Mouse (Mus musculus) fat pad, adult 2 months (tissue): ENCODE data around the gene Gm21860.
"Not testable (repeated sequence)": the region's sequence is repeated elsewhere in the genome, so short reads cannot be mapped to it uniquely, and the experiment has no call there.

Source experiments
- DNase-seq: peaks from one replicate; pipeline ENCODE4 v3.0.0-alpha.2; 2011; ENCODE audit warnings: low read depth, low spot score; ENCODE audit errors: extremely low read depth

Gene Gm21860

DNA sequence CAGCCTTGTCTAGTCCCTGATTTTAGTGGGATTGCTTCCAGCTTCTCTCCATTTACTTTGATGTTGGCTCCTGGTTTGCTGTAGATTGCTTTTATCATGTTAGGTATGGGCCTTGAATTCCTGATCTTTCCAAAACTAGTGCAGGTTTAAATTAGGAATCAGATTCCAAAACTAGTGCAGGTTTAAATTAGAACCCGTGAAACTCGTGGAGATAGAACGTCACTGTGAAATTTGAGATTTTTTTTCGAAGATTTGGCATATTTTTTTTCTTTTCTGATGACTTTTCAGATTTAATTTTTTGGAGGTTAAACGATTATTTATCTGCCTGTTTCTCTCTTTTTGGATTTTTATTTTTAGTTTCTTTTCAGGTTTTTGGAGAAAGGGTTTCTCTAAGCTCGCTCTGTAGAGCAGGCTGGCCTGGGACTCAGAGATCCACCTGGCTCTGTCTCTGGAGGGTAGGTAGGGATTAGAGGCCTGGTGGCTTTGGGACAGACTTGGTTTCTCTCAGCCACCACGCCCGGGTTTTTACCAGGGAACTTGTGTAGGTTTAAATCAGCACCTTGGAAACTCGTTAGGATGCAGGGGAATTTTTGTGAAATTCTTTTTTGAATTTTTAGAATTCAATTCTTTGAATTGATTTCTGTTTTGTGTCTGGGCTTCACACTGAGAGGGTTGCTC is 20.8 kb downstream of the Gm21860 start:
- DNase-seq = not testable (repeated sequence)

DNA sequence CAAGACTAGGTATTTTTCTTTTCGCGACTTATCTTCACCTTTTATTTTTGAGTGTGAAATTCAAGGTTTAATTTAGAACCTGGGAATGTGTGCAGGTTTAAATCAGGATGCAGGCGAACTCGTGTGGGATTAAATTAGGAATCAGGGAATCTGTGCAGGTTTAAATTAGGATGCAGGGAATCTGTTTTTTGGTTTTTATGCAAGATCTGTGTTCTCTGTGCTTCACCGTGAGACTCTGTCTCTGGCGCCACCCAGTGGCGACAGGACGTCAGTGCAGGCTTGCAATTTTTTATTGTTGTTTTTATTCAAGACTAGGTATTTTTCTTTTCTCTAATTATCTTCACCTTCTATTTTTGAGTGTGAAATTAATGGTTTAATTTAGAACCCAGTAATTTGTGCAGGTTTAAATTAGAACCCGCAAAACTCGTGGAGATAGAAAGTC is 22.5 kb downstream of the Gm21860 start:
- DNase-seq = not testable (repeated sequence)

DNA sequence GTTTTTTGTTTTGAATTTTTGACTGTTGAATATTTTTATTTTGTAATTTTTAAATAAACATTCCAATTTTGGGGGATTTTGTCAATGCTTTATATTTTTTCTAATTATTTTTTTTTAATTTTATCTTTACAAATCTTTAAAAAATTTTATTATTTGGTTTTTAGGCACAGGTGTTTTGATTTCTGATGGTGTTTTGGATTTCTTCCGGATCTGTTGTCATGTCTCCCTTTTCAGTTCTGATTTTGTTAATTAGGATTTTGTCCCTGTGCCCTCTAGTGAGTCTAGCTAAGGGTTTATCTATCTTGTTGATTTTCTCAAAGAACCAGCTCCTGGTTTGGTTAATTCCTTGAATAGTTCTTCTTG is 23.0 kb downstream of the Gm21860 start:
- not testable (repeated sequence) for DNase-seq

DNA sequence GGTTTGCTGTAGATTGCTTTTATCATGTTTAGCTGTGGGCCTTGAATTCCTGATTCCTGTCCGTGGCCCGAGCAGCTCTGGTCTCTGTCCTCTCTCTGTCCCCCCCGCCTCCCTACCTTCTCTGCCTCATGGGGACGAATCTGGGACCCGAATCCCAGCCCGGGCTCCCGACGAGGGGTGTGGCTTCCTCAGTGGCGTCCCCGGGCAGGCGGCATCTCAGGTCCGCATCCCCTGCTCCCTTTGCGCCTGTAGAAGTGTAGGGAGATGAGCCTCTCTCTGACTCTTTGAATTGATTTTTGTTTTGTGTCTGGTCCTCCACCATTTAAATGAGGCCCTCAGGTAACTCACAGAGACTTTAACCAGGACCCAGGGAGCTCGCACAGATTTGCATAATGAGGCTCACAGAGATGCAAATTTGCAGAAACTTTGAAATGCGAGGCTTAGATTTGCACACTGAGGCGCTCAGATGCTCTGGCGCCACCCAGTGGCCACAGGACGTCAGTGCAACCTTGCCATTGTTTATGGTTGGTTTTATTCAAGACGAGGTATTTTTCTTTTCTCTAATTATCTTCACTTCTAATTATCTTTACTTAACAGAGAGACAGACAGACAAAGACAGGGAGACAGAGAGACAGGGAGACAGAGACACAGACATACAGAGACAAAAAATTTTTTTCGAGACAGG is 23.6 kb downstream of the Gm21860 start:
- DNase-seq = not testable (repeated sequence)

DNA sequence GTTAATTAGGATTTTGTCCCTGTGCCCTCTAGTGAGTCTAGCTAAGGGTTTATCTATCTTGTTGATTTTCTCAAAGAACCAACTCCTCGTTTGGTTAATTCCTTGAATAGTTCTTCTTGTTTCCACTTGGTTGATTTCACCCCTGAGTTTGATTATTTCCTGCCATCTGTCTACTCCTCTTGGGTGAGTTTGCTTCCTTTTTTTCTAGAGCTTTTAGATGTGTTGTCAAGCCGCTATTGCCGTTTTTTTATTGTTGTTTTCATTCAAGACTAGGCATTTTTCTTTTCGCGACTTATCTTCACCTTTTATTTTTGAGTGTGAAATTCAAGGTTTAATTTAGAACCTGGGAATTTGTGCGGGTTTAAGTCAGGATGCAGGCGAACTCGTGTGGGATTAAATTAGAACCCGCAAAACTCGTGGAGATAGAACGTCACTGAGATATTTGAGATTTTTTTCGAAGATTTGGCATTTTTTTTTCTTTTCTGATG is 24.8 kb downstream of the Gm21860 start:
- not testable (repeated sequence) for DNase-seq

DNA sequence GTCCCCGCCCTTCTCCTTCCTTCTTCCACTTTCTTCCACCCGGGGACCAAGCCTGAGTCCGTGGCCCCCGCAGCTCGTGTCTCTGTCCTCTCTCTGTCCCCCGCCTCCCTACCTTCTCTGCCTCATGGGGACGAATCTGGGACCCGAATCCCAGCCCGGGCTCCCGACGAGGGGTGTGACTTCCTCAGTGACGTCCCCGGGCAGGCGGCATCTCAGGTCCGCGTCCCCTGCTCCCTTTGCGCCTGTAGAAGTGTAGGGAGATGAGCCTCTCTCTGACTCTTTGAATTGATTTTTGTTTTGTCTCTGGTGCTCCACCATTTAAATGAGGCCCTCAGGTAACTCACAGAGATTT is 25.7 kb downstream of the Gm21860 start:
- not testable (repeated sequence) for DNase-seq

DNA sequence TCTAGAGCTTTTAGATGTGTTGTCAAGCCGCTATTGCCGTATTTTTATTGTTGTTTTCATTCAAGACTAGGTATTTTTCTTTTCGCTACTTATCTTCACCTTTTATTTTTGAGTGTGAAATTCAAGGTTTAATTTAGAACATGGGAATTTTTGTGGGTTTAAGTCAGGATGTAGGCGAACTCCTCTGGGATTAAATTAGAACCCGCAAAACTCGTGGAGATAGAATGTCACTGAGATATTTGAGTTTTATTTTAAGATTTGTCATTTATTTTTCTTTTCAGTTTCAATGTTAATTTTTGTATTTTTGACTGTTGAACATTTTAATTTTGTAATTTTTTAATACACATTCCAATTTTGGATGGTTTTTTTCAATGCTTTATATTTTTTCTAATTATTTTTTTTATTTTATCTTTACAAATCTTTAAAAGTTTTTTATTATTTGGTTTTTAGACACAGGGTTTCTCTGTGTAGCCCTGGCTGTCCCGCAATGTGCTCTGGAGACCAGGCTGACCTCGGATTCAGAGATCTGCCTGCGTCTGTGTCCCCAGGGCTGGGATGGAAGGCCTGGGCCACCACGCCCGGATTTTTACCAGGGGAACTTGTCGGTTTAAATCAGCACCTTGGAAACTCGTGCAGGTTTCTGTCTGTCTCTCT is 26.2 kb downstream of the Gm21860 start:
- not testable (repeated sequence) for DNase-seq

DNA sequence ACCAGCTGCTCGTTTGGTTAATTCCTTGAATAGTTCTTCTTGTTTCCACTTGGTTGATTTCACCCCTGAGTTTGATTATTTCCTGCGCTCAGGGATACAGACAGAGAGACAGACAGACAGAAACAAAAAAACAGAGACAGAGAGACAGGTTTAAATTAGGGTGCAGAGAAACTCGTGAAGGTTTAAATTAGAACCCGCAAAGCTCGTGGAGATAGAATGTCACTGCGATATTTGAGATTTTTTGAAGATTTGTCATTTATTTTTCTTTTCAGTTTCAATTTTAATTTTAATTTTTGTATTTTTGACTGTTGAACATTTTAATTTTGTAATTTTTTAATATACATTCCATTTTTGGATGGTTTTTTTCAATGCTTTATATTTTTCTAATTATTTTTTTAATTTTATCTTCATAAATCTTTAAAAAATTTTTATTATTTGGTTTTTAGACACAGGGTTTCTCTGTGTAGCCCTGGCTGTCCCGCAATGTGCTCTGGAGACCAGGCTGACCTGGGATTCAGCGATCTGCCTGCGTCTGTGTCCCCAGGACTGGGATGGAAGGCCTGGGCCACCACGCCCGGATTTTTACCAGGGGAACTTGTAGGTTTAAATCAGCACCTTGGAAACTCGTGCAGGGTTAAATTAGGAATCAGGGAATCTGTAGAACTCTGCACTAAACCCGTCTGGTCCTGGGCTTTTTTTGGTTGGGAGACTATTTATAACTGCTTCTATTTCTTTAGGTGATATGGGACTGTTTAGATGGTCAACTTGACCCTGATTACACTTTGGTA is 27.3 kb downstream of the Gm21860 start:
- not testable (repeated sequence) for DNase-seq

DNA sequence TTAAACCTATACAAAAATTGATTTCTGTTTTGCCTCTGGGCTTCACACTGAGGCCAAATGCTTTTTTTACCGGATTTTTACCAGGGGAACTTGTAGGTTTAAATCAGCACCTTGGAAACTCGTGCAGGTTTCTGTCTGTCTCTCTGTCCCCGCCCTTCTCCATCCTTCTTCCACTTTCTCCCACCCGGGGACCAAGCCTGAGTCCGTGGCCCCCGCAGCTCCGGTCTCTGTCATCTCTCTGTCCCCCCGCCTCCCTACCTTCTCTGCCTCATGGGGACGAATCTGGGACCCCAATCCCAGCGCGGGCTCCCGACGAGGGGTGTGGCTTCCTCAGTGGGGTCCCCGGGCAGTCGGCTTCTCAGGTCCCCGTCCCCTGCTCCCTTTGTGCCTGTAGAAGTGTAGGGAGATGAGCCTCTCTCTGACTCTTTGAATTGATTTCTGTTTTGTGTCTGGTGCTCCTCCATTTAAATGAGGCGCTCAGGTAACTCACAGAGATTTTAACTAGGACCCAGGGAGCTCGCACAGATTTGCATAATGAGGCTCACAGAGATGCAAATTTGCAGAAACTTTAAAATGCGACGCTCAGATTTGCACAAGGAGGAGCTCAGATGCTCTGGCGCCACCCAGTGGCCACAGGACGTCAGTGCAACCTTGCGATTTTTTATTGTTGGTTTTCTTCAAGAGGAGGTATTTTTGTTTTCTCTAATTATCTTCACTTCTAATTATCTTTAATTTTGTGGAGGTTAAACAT is 28.7 kb downstream of the Gm21860 start:
- not testable (repeated sequence) for DNase-seq

DNA sequence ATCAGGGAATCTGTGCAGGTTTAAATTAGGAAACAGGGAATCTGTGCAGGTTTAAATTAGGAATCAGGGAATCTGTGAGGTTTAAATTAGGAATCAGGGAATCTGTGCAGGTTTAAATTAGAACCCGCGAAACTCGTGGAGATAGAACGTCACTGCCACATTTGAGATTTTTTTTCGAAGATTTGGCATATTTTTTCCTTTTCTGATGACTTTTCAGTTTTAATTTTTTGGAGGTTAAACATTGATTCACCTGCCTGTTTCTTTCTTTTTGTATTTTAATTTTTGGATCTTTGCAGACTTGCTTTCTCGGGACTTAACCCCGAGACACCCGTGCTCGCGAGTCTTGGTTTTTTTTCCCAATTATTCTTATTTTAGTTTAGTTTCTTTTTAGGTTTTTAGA is 29.5 kb downstream of the Gm21860 start:
- DNase-seq = not testable (repeated sequence)

DNA sequence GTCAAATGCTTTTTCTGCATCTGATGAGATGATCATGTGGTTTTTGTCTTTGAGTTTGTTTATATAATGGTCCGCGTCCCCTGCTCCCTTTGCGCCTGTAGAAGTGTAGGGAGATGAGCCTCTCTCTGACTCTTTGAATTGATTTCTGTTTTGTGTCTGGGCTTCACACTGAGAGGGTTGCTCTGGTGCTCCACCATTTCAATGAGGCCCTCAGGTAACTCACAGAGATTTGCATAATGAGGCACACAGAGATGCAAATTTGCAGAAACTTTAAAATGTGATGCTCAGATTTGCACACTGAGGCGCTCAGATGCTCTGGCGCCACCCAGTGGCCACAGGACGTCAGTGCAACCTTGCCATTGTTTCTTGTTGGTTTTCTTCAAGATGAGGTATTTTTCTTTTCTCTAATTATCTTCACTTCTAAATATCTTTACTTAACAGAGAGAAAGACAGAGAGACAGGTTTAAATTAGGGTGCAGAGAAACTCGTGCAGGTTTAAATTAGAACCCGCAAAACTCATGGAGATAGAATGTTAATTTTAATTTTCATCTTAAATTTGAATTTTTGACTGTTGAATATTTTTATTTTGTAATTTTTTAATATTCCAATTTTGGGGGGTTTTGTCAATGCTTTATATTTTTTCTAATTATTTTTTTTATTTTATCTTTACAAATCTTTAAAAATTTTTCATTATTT is 30.5 kb downstream of the Gm21860 start:
- not testable (repeated sequence) for DNase-seq

DNA sequence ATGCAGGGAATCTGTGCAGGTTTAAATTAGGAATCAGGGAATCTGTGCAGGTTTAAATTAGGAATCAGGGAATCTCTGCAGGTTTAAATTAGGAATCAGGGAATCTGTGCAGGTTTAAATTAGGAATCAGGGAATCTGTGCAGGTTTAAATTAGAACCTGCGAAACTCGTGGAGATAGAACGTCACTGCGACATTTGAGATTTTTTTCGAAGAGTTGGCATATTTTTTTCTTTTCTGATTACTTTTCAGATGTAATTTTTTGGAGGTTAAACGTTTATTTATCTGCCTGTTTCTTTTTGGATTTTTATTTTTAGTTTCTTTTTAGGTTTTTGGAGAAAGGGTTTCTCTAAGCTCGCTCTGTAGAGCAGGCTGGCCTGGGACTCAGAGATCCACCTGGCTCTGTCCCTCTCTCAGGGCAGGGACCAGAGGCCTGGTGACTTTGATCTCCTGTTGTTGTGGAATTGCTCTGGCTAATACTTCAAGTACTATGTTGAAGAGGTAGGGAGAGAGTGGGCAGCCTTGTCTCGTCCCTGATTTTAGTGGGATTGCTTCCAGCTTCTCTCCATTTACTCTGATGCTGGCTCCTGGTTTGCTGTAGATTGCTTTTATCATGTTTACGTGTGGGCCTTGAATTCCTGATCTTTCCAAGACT is 31.2 kb downstream of the Gm21860 start:
- DNase-seq = not testable (repeated sequence)

DNA sequence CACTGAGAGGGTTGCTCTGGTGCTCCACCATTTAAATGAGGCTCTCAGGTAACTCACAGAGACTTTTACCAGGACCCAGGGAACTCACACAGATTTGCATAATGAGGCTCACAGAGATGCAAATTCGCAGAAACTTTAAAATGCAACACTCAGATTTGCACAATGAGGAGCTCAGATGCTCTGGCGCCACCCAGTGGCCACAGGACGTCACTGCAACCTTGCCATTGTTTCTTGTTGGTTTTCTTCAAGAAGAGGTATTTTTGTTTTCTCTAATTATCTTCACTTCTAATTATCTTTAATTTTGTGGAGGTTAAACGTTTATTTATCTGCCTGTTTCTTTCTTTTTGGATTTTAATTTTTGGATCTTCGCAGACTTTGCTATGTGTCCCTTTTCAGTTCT is 34.1 kb downstream of the Gm21860 start:
- not testable (repeated sequence) for DNase-seq

DNA sequence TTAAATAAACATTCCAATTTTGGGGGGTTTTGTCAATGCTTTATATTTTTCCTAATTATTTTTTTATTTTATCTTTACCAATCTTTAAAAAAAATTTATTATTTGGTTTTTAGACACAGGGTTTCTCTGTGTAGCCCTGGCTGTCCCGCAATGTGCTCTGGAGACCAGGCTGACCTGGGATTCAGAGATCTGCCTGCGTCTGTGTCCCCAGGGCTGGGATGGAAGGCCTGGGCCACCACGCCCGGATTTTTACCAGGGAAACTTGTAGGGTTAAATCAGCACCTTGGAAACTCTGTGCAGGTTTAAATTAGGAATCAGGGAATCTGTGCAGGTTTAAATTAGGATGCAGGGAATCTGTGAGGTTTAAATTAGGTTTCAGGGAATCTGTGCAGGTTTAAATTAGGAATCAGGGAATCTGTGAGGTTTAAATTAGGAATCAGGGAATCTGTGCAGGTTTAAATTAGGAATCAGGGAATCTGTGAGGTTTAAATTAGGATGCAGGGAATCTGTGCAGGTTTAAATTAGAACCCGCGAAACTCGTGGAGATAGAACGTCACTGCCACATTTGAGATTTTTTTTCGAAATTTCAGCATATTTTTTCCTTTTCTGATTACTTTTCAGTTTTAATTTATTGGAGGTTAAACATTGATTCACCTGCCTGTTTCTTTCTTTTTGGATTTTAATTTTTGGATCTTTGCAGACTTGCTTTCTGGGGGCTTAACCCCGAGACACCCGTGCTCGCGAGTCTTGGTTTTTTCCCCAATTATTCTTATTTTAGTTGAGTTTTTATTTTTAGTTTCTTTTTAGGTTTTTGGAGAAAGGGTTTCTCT is 35.0 kb downstream of the Gm21860 start:
- DNase-seq = not testable (repeated sequence)

DNA sequence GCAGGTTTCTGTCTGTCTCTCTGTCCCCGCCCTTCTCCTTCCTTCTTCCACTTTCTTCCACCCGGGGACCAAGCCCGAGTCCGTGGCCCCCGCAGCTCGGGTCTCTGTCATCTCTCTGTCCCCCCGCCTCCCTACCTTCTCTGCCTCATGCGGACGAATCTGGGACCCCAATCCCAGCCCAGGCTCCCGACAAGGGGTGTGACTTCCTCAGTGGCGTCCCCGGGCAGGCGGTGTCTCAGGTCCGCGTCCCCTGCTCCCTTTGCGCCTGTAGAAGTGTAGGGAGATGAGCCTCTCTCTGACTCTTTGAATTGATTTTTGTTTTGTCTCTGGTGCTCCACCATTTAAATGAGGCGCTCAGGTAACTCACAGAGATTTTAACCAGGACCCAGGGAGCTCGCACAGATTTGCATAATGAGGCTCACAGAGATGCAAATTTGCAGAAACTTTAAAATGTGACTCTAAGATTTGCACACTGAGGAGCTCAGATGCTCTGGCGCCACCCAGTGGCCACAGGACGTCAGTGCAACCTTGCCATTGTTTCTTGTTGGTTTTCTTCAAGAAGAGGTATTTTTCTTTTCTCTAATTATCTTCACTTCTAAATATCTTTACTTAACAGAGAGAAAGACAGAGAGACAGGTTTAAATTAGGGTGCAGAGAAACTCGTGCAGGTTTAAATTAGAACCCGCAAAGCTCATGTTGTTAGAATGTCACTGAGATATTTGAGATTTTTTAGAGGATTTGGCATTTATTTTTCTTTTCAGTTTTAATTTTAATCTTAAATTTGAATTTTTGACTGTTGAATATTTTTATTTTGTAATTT is 35.8 kb downstream of the Gm21860 start:
- DNase-seq = not testable (repeated sequence)

DNA sequence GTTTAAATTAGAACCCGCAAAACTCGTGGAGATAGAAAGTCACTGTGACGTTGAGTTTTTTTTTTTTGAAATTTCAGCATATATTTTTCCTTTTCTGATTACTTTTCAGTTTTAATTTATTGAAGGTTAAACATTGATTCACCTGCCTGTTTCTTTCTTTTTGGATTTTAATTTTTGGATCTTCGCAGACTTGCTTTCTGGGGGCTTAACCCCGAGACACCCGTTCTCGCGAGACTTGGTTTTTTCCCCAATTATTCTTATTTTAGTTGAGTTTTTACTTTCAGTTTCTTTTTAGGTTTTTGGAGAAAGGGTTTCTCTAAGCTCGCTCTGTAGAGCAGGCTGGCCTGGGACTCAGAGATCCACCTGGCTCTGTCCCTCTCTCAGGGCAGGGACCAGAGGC is 36.6 kb downstream of the Gm21860 start:
- DNase-seq = not testable (repeated sequence)

DNA sequence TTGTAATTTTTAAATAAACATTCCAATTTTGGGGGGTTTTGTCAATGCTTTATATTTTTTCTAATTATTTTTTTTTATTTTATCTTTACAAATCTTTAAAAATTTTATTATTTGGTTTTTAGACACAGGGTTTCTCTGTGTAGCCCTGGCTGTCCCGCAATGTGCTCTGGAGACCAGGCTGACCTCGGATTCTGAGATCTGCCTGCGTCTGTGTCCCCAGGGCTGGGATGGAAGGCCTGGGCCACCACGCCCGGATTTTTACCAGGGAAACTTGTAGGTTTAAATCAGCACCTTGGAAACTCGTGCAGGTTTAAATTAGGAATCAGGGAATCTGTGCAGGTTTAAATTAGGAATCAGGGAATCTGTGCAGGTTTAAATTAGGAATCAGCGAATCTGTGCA is 37.1 kb downstream of the Gm21860 start:
- not testable (repeated sequence) for DNase-seq
